Mouse (Mus musculus): Measurements from ENCODE around the gene Mob3b. TPM values are rescaled to one million over a fixed set of nuclear protein-coding genes. Genes with fewer than 3 reads are reported as not detected.

Gene Mob3b
- polyA plus RNA-seq, 1 experiment from 2014 or later, result 3.5 TPM

GRCm38 (mm10) chr4:35091157-35091784, 66.0 kb downstream of the Mob3b start:
- no peak overlapping the region for H3K27ac ChIP-seq (ENCODE audit: poor library complexity, severe bottlenecking)
- H3K9me3 ChIP-seq (replicated peaks), result no peaks in the 10 kb centered on the region
- no peak overlapping the region for H3K4me2 ChIP-seq
- H3K9ac ChIP-seq, result no peak overlapping the region
- no peaks in the 10 kb centered on the region for H3K36me3 ChIP-seq
- H3K4me1 ChIP-seq (replicated peaks), result no peaks in the 10 kb centered on the region
- no peak for ATAC-seq (ENCODE audit: insufficient number of reproducible peaks, low FRiP score)
- H3K4me3 ChIP-seq, result no peak overlapping the region
- no peaks in the 10 kb centered on the region for H3K27me3 ChIP-seq (replicated peaks)
- 82% methylated on average over 13 of the region's 13 CpGs for WGBS

GRCm38 (mm10) chr4:35089321-35090316, 67.7 kb downstream of the Mob3b start:
- WGBS, result 83% methylated on average over 14 of the region's 14 CpGs
- H3K4me2 ChIP-seq, result no peak overlapping the region

DNA sequence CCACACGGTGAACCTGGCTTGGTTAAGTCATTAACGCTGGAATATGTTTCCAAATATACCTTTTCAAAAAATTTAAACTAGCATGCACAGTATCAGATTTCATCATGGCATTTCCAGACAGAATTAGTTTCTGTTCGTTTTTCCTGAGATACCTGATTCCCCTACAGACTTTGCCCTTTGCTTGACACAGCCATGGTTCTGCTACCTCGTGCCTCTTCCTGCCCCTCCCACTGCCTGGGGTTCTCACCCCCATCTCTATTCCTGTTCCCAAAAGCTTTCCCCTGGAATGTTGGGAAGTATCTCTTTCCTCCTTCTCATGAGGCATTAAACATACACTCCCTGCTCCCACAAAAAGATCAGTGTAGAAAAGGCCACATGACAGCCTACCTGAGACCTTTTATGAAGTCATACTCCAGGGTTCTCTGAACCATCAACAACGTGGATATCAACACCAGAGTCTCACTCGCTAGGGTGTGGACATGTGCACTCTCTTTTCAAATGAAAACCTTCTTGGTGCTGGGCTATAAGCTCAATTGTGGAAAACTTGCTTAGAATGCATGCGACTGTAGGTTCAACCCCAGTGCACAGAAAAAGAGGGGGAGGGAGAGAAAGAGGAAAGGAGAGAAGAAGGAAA, 71.1 kb downstream of the Mob3b start:
- no peaks in the 10 kb centered on the region for H3K27me3 ChIP-seq (replicated peaks)
- H3K9me3 ChIP-seq (replicated peaks), result no peaks in the 10 kb centered on the region
- H3K4me2 ChIP-seq, result no peak overlapping the region
- no peak for ATAC-seq (ENCODE audit: insufficient number of reproducible peaks, low FRiP score)
- no peak overlapping the region for H3K27ac ChIP-seq (ENCODE audit: poor library complexity, severe bottlenecking)
- H3K36me3 ChIP-seq, result no peaks in the 10 kb centered on the region
- WGBS, result 64% methylated on average over 7 of the region's 7 CpGs
- H3K4me1 ChIP-seq (replicated peaks), result no peaks in the 10 kb centered on the region
- H3K4me3 ChIP-seq, result no peak overlapping the region
- no peak overlapping the region for H3K9ac ChIP-seq

More at GRCm38 (mm10) chr4:35089321-35090316, 67.7 kb downstream of the Mob3b start:
- no peaks in the 10 kb centered on the region for H3K4me1 ChIP-seq (replicated peaks)
- H3K27ac ChIP-seq (ENCODE audit: poor library complexity, severe bottlenecking), result no peak overlapping the region
- no peaks in the 10 kb centered on the region for H3K36me3 ChIP-seq
- no peak overlapping the region for H3K4me3 ChIP-seq
- H3K9ac ChIP-seq, result no peak overlapping the region
- ATAC-seq (ENCODE audit: insufficient number of reproducible peaks, low FRiP score), result no peak
- no peaks in the 10 kb centered on the region for H3K27me3 ChIP-seq (replicated peaks)
- no peaks in the 10 kb centered on the region for H3K9me3 ChIP-seq (replicated peaks)

GRCm38 (mm10) chr4:35084060-35084459, 73.2 kb downstream of the Mob3b start:
- Histone ChIP-seq H3K9me3 (replicated peaks) (no peaks in the 10 kb centered on the region), H3K27me3 (replicated peaks) (no peaks in the 10 kb centered on the region), H3K4me3 (no peak overlapping the region), H3K4me1 (replicated peaks) (no peaks in the 10 kb centered on the region), H3K4me2 (no peak overlapping the region), H3K9ac (no peak overlapping the region), H3K36me3 (no peaks in the 10 kb centered on the region), H3K27ac (ENCODE audit: poor library complexity, severe bottlenecking) (no peak overlapping the region)
- ATAC-seq (ENCODE audit: insufficient number of reproducible peaks, low FRiP score), result no peak
- WGBS, result 84% methylated on average over 8 of the region's 8 CpGs

DNA sequence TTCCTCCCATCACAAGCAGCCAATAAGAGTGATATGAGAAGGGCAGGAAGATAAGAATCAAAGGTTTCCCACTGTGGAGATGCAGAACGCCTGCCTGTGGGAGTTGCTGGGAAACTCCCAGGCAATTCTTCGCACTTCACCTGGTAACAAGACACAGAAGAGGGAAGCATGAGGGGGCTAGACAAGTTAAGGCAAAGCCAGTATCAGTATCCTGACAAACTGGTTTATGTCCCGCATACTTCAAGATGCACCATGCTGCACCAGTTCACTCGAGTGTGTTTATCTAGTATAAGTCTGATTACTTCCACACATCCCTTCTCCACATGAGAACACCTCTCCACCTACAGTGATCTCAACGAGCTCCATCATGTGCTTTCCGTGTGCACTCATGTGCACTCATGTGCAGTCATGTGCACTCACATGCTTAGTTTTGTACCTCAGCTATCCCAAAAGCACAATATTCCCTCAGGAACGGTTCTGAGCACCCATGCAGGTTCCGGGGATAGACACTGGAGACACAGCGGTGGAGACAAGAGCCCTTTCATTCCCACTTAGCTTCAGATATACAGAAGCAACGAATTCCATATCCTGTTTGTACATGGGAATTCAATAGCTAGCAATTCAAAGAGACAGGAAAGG, 74.7 kb downstream of the Mob3b start:
- no peak overlapping the region for H3K4me2 ChIP-seq
- H3K27ac ChIP-seq (ENCODE audit: poor library complexity, severe bottlenecking), result no peak overlapping the region
- H3K9ac ChIP-seq, result no peak overlapping the region
- H3K4me3 ChIP-seq, result no peak overlapping the region
- H3K9me3 ChIP-seq (replicated peaks), result 0 out of 2 replicates have a peak, but pooled peaks cover 2% of the 10 kb centered on the region
- H3K27me3 ChIP-seq (replicated peaks), result no peaks in the 10 kb centered on the region
- no peaks in the 10 kb centered on the region for H3K4me1 ChIP-seq (replicated peaks)
- 72% methylated on average over 10 of the region's 10 CpGs for WGBS
- ATAC-seq (ENCODE audit: insufficient number of reproducible peaks, low FRiP score), result no peak
- H3K36me3 ChIP-seq, result no peaks in the 10 kb centered on the region

GRCm38 (mm10) chr4:35080285-35080684, 77.0 kb downstream of the Mob3b start:
- no peak overlapping the region for H3K4me3 ChIP-seq
- no peak overlapping the region for H3K9ac ChIP-seq
- ATAC-seq (ENCODE audit: insufficient number of reproducible peaks, low FRiP score), result no peak
- H3K4me1 ChIP-seq (replicated peaks), result no peaks in the 10 kb centered on the region
- no peaks in the 10 kb centered on the region for H3K27me3 ChIP-seq (replicated peaks)
- no peak overlapping the region for H3K4me2 ChIP-seq
- 83% methylated on average over 6 of the region's 6 CpGs for WGBS
- no peaks in the 10 kb centered on the region for H3K36me3 ChIP-seq
- H3K9me3 ChIP-seq (replicated peaks), result 0 out of 2 replicates have a peak, but pooled peaks cover 2% of the 10 kb centered on the region
- H3K27ac ChIP-seq (ENCODE audit: poor library complexity, severe bottlenecking), result no peak overlapping the region

DNA sequence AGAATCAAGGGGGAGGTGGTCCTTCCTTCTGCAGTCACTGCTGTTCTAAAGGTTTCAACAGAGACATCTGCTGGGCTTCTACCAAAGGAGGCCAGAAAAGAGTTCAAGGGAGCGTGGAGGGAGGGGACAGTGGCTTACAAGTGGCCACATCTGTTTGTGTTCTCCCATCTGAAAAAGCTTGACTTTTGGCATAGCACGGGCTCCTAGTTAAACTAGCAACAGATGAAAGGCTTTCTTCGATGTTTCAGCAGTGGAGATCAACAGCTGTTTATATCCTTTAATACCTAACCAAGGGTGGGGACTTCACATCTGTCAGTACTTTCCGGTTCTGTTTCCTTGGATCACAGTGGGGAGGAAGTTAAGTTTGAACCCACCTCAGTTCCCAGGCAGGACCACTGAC, 88.5 kb downstream of the Mob3b start:
- Histone ChIP-seq H3K4me3 (no peak overlapping the region), H3K27ac (ENCODE audit: poor library complexity, severe bottlenecking) (no peak overlapping the region), H3K9me3 (replicated peaks) (no peaks in the 10 kb centered on the region), H3K9ac (no peak overlapping the region), H3K4me1 (replicated peaks) (no peaks in the 10 kb centered on the region), H3K4me2 (no peak overlapping the region), H3K36me3 (no peaks in the 10 kb centered on the region), H3K27me3 (replicated peaks) (no peaks in the 10 kb centered on the region)
- 73% methylated on average over 4 of the region's 4 CpGs for whole genome bisulfite sequencing
- no peak for ATAC-seq (ENCODE audit: insufficient number of reproducible peaks, low FRiP score)

- WGBS, result 70% methylated on average over 4 of the region's 4 CpGs
- ATAC-seq (ENCODE audit: insufficient number of reproducible peaks, low FRiP score), result no peak
- H3K36me3 ChIP-seq, result no peaks in the 10 kb centered on the region
Measured at GRCm38 (mm10) chr4:35066163-35066562, 91.1 kb downstream of the Mob3b start.

GRCm38 (mm10) chr4:35065075-35065838, 92.0 kb downstream of the Mob3b start:
- H3K9me3 ChIP-seq (replicated peaks), result no peaks in the 10 kb centered on the region
- H3K27ac ChIP-seq (ENCODE audit: poor library complexity, severe bottlenecking), result no peak overlapping the region
- H3K4me2 ChIP-seq, result no peak overlapping the region
- no peaks in the 10 kb centered on the region for H3K36me3 ChIP-seq
- H3K9ac ChIP-seq, result no peak overlapping the region
- no peak overlapping the region for H3K4me3 ChIP-seq
- ATAC-seq (ENCODE audit: insufficient number of reproducible peaks, low FRiP score), result no peak
- H3K4me1 ChIP-seq (replicated peaks), result no peaks in the 10 kb centered on the region
- 52% methylated on average over 15 of the region's 15 CpGs for WGBS
- no peaks in the 10 kb centered on the region for H3K27me3 ChIP-seq (replicated peaks)

More at GRCm38 (mm10) chr4:35066163-35066562, 91.1 kb downstream of the Mob3b start:
- H3K27ac ChIP-seq (ENCODE audit: poor library complexity, severe bottlenecking), result no peak overlapping the region
- H3K9ac ChIP-seq, result no peak overlapping the region
- no peaks in the 10 kb centered on the region for H3K9me3 ChIP-seq (replicated peaks)
- H3K4me2 ChIP-seq, result no peak overlapping the region
- no peaks in the 10 kb centered on the region for H3K27me3 ChIP-seq (replicated peaks)
- H3K4me1 ChIP-seq (replicated peaks), result no peaks in the 10 kb centered on the region
- H3K4me3 ChIP-seq, result no peak overlapping the region

DNA sequence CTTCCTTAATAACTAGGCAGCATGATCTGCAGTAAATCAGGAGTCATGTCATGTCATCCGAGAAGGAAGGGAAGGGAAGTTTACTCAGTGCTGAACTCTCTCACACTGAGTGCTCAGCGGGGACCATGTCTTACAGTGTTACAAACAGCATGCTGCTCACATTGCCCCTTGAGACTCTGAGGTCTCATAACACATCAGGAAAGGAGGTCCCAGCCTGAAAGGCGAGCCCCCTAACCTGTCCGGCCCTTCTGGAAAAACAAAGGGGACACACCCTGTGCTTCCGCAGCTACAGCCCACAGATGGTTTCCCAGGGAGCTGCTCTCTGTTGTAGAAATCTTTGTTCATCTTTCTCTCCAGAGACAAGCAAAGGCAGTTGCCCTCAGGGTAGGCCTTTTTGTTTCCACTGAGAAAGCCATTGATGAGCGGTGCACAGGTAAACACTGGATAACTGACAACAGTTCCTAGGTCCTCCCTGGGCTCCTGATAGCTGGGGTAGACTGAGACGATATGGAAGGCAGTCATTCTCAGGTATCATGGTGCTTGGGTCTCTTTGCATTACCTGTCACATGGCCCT, 94.1 kb downstream of the Mob3b start:
- no peak for ATAC-seq (ENCODE audit: insufficient number of reproducible peaks, low FRiP score)
- no peaks in the 10 kb centered on the region for H3K9me3 ChIP-seq (replicated peaks)
- no peak overlapping the region for H3K9ac ChIP-seq
- H3K27me3 ChIP-seq (replicated peaks), result no peaks in the 10 kb centered on the region
- no peak overlapping the region for H3K4me3 ChIP-seq
- no peaks in the 10 kb centered on the region for H3K36me3 ChIP-seq
- H3K4me2 ChIP-seq, result no peak overlapping the region
- H3K27ac ChIP-seq (ENCODE audit: poor library complexity, severe bottlenecking), result no peak overlapping the region
- WGBS, result 72% methylated on average over 7 of the region's 7 CpGs
- no peaks in the 10 kb centered on the region for H3K4me1 ChIP-seq (replicated peaks)
